Mouse (Mus musculus) lung, postnatal 4 days (tissue): Measurements from ENCODE around the gene Ciita.

Source experiments
- DNase-seq, 2 experiments: peaks; one replicate each; pipeline ENCODE4 v3.0.0; 2021

Ciita gene

GRCm38 (mm10) chr16:10559991-10560390, 80.1 kb downstream of the Ciita start:
- no peak for DNase-seq

- DNase-seq, result peak; percentile 65 to 77
Measured at GRCm38 (mm10) chr16:10565278-10565885, 85.5 kb downstream of the Ciita start.

GRCm38 (mm10) chr16:10567153-10567552, 87.3 kb downstream of the Ciita start:
- DNase-seq, result no peak

GRCm38 (mm10) chr16:10569809-10570395, 90.0 kb downstream of the Ciita start:
- no peak for DNase-seq

GRCm38 (mm10) chr16:10570708-10571107, 90.8 kb downstream of the Ciita start:
- peak; percentile 41 to 77 for DNase-seq

- DNase-seq, result peak in 1 of 2 experiments; percentile 37
Measured at GRCm38 (mm10) chr16:10571820-10572219, 92.0 kb downstream of the Ciita start.

DNA sequence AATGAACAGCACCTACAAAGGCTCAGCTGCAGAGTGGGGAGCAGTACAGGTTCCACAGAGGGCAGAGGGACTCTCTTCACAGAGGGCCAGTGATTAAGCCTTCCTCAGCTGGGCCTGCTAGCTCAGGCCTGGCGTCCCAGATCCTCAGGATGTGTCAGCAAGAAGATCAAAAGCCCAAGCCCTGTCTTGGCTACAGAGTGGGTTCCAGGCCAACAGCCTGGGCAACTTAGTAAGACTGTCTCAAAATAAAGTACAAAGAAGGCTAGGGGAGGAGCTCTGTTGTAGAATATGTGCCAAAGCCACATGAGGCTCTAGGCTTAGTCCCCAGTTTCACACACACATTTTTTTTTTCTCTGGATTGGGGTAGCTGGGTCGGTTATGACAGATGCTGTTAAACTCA, 95.1 kb downstream of the Ciita start:
- DNase-seq, result peak in 1 of 2 experiments; percentile 32

GRCm38 (mm10) chr16:10575915-10576314, 96.1 kb downstream of the Ciita start:
- no peak for DNase-seq

- no peak for DNase-seq
Measured at GRCm38 (mm10) chr16:10577548-10577947, 97.7 kb downstream of the Ciita start.
